Mouse (Mus musculus) intestine, embryonic 14.5 days (tissue): ENCODE measurements around the gene Cryzl2. TPM values are rescaled to one million over a fixed set of nuclear protein-coding genes. Genes with fewer than 3 reads are reported as not detected.

Experiments
- ATAC-seq: fragments of 200-750 bp; cut with Nextera tagmentation; replicated peaks from 2 replicates; pipeline ENCODE4 v1.8.0; 2017; ENCODE audit warnings: low read depth, moderate number of reproducible peaks, moderate TSS enrichment, moderate library complexity; ENCODE audit not compliant: low FRiP score, low TSS enrichment
- DNase-seq: peaks from one replicate; pipeline ENCODE4 v3.0.0-alpha.2; 2018; ENCODE audit warnings: low spot score
- H3K27ac ChIP-seq: fragments of 300-500 bp; sonication (generic); 2 replicates; pipeline ENCODE4 v1.5.1; 2014; ENCODE audit warnings: low read depth, mild to moderate bottlenecking, control low read depth
- H3K27me3 ChIP-seq: fragments of 300-500 bp; sonication (generic); replicated peaks from 2 replicates; pipeline ENCODE4 v1.6.1; 2014; ENCODE audit warnings: low read length, control low read depth; ENCODE audit not compliant: control insufficient read depth, insufficient read depth
- H3K36me3 ChIP-seq: fragments of 300-500 bp; sonication (generic); 2 replicates; pipeline ENCODE4 v1.6.1; 2014; ENCODE audit warnings: low read length, control low read depth; ENCODE audit not compliant: control insufficient read depth, insufficient read depth
- H3K4me1 ChIP-seq: fragments of 300-500 bp; sonication (generic); replicated peaks from 2 replicates; pipeline ENCODE4 v1.6.1; 2014; ENCODE audit warnings: low read length, control low read depth, mixed read lengths; ENCODE audit not compliant: control insufficient read depth, insufficient read depth
- H3K4me2 ChIP-seq: fragments of 300-500 bp; sonication (generic); 2 replicates; pipeline ENCODE4 v1.6.1; 2014; ENCODE audit warnings: low read length
- H3K4me3 ChIP-seq: fragments of 300-500 bp; sonication (generic); 2 replicates; pipeline ENCODE4 v1.5.1; 2014; ENCODE audit warnings: low read depth, low read length, control low read depth, mixed read lengths
- H3K9ac ChIP-seq: fragments of 300-500 bp; sonication (generic); 2 replicates; pipeline ENCODE4 v1.6.1; 2014; ENCODE audit warnings: mild to moderate bottlenecking, low read length
- H3K9me3 ChIP-seq: fragments of 300-500 bp; sonication (generic); 2 replicates; pipeline ENCODE4 v1.6.1; 2016; ENCODE audit warnings: low read length, control low read depth; ENCODE audit not compliant: control insufficient read depth
- WGBS: fragments of 180-500 bp; shearing (Covaris S2); extraction: QIAGEN DNeasy Blood & Tissue Kit; methylation state at CpG from one replicate; pipeline ENCODE4 v1.1.7; 2014; 5-methylcytosine and 5-hydroxymethylcytosine counted together
- polyA plus RNA-seq: library from polyadenylated mRNA; unstranded; fragments of >200 nt; fragmentation: Nextera tagmentation; extraction: Ambion mirVana; gene quantifications from 2 replicates; pipeline ENCODE4 v1.2.1, GENCODE M21; 2014

Gene Cryzl2
- polyA plus RNA-seq, 1 experiment from 2014 or later = 14.6 TPM

DNA sequence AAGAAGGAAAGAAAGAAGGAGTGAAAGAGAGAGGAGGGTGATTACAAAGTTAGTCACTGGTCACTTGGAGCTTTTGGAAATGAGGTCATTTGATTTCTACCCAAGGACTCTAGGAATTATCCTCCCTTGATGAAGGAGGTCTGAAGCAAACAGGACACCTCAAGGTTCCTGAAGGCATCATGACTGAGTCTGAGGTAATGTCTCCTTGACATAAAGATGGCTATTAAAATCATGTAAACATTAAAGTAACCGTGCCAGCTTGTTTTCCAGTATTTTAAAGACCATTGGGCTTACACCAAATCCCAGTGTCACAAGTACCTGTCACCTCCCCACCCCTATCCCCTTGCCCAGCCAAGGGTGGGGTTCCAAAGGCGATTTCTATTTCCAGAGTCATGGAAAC, 20.1 kb upstream of the Cryzl2 start:
- ATAC-seq = no peak
- no peak overlapping the region for H3K4me3 ChIP-seq
- H3K9me3 ChIP-seq = no peaks in the 10 kb centered on the region
- DNase-seq = no peak
- H3K27me3 ChIP-seq = no peaks in the 10 kb centered on the region
- no peak overlapping the region for H3K9ac ChIP-seq
- H3K4me1 ChIP-seq = 0 out of 2 replicates have a peak, but pooled peaks cover 4% of the 10 kb centered on the region
- WGBS = 77% methylated on average over 2 of the region's 2 CpGs
- no peaks in the 10 kb centered on the region for H3K36me3 ChIP-seq
- no peak overlapping the region for H3K4me2 ChIP-seq
- H3K27ac ChIP-seq = no peak overlapping the region

DNA sequence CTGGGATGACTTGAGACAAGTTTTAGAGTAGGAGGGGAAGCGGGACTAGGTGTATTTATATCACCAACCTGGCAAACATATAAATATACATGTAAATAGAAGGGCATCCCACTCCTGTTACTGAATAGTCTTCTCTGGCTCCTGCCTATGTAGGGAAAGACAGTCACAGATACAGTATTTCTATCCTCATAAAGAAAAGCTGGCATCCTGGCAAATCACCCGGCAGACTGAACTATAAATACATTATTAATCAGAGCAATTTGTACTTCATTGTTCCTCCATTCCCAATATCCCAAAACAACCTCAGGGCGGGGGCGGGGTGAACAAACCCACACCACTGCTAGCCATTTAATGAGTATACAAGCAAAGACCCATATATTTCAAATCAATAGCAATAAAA, 19.3 kb upstream of the Cryzl2 start:
- Histone ChIP-seq H3K27ac (no peak overlapping the region), H3K4me3 (no peak overlapping the region), H3K27me3 (no peaks in the 10 kb centered on the region), H3K4me2 (no peak overlapping the region), H3K9me3 (no peaks in the 10 kb centered on the region), H3K9ac (no peak overlapping the region), H3K4me1 (peaks cover 11% of the 10 kb centered on the region; the same call in 1 of the 2 replicates), H3K36me3 (no peaks in the 10 kb centered on the region)
- ATAC-seq (no peak), DNase-seq (no peak)
- 85% methylated on average over 4 of the region's 4 CpGs for WGBS

DNA sequence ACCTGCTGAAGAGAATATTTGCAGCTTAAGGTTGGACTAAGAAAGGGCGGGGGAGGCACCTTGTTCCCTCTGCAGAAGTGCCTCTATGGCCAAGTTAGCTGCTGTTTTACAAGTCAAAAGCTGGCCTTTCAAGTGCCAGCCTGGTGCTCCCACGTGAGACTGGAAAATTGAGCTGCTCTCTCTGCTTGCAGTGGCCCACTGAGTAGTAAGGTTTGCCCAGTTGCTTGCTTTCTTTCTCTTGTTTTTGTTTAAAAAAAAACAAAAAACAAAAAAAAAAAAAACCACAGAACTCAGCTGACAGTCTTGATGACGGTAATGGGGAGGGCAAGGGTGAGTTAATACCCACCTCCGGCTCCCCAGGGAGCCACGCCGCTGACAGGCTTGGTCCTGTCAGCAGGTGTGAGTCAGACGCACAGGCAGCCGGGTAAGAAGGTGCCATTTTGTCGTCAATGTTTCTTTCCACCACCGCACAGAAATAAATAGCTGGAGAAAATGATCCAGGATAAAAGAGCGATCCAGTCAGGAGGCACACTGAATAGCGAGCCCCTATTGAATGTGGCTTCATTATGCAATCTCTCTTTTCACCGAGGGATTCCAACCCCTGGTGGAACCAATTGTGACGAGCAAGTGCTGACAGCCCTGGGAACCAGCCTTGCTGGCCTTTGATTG, 18.3 kb upstream of the Cryzl2 start:
- WGBS = 14% methylated on average over 14 of the region's 14 CpGs
- H3K4me3 ChIP-seq = no peak overlapping the region
- no peak overlapping the region for H3K4me2 ChIP-seq
- DNase-seq (no peak), ATAC-seq (no peak)
- peaks cover 16% of the 10 kb centered on the region; the same call in 1 of the 2 replicates for H3K4me1 ChIP-seq
- H3K9ac ChIP-seq = no peak overlapping the region
- H3K9me3 ChIP-seq = no peaks in the 10 kb centered on the region
- H3K27me3 ChIP-seq = no peaks in the 10 kb centered on the region
- H3K27ac ChIP-seq = no peak overlapping the region
- H3K36me3 ChIP-seq = no peaks in the 10 kb centered on the region

DNA sequence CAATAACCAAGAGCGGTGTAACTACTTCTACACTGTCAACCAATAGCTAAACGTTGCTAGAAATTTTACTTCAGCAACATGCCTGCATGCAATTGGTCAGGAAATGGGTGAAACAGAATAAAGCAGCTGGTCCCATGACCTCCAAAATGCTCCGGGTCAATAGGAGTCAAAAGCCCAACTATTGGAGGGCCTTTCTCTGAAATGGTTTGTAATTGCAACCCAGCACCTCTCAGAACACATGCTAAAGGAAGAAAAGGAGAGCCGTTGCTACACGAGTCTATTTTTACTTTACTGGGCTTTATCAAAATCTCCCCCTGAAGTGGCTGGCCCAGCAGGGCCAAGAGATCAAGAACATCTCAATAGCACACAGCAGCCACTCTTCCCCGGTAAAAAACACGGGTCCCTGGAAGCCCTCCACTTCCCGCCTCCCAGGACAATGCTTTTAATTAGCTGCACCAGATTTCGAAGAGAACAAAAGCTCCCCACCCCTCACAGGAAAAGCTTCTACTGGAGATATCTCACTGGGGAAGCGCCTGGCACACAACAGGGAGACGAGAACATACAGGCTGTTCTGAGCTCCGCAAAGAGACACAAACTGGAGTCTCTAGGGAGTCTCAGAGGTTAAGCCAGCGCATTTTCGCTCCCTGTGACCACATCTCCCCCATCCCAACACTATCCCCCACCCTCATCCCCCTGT, 15.2 kb upstream of the Cryzl2 start:
- H3K4me3 ChIP-seq = no peak overlapping the region
- no peak for DNase-seq
- H3K4me2 ChIP-seq = peak overlapping the region; percentile 32
- H3K9ac ChIP-seq = no peak overlapping the region
- WGBS = 23% methylated on average over 14 of the region's 14 CpGs
- H3K9me3 ChIP-seq = no peaks in the 10 kb centered on the region
- ATAC-seq = no peak
- H3K27ac ChIP-seq = 0 out of 2 replicates have a peak overlapping the region, but pooled peaks have one; percentile 59
- H3K4me1 ChIP-seq = peaks cover 16% of the 10 kb centered on the region; the same call in 1 of the 2 replicates
- no peaks in the 10 kb centered on the region for H3K36me3 ChIP-seq
- no peaks in the 10 kb centered on the region for H3K27me3 ChIP-seq

DNA sequence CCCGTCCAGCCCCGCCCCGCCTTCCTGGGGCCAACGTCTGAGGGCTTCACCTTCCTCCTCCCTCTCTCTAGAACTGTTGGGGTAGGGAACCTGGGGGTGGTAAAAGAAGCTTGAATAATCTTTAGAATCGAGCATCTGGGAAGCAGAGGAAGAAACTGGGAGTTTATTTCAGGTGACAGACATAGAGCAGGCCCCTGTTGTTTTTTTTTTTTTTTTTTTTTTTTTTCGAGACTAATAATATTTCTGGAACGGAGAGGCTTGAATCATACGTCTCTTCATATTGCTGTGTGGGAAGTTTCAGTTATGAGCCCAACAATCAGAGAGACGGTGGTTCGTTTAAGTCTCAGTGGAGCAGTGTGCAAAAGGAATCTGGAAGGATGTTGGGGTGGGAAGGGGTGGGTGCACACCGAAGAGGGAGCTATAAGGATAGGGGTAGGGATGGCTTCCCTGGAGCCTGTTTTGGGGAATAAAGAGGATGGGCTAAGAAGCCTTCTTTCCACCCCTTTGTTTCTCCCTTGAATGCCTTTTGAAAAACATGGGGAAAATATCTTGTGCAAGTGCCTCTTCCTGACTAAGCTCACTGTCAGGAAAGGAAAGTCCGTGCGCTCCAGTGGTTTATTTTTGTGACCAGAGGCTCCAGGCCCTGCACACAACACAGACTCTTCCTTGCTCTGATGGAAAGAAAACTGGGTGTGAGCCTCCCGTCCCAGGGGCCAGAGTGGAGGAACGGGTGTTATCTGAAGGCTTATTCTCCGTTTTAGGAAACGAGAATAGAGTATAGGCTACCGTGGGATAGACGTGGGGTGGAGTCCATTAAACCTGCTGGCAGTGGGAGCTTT, 14.4 kb upstream of the Cryzl2 start:
- Histone ChIP-seq H3K4me1 (peaks cover 16% of the 10 kb centered on the region; the same call in 1 of the 2 replicates), H3K9ac (no peak overlapping the region), H3K36me3 (no peaks in the 10 kb centered on the region), H3K27ac (peak overlapping the region; percentile 59), H3K4me2 (peak overlapping the region; percentile 32), H3K27me3 (no peaks in the 10 kb centered on the region), H3K4me3 (no peak overlapping the region), H3K9me3 (no peaks in the 10 kb centered on the region)
- no peak for DNase-seq
- WGBS = 32% methylated on average over 19 of the region's 19 CpGs
- ATAC-seq = no peak

DNA sequence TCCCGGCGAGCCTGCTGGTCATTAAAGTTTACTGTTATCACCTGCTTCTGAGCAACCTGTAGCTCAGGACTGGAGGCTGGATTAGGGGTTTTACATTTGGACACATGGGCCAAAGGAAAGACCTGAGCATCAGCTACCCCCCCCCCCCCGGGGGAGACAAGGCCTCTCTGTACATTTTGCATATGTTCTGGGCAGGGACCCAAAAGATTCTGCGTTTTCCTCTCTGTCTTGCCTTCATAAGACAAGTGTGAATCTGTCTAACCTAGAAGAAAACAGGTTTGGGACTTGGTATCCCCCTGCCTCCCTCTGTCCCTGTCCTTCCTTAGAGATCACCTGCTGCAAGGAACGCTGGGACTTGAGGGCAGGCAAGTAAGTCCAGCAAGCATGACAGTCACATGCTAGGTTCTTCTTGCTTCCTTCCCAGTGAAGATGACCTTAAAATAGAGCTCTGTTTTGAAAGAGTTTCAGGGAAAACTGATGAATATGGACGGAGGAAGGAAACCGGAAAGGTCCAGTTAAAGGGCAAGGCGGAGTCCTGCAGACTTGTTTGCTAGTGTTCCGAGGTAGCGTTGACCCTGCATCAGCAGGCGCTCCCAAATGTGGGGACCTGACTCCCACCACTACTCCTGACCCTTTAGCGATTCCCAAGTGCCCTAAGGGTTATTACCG, 13.6 kb upstream of the Cryzl2 start:
- 0 out of 2 replicates have a peak, but pooled peaks cover 2% of the 10 kb centered on the region for H3K27me3 ChIP-seq
- no peak for ATAC-seq
- DNase-seq = no peak
- H3K4me3 ChIP-seq = no peak overlapping the region
- peaks cover 21% of the 10 kb centered on the region; the same call in 1 of the 2 replicates for H3K4me1 ChIP-seq
- 62% methylated on average over 13 of the region's 13 CpGs for WGBS
- no peak overlapping the region for H3K9ac ChIP-seq
- H3K36me3 ChIP-seq = no peaks in the 10 kb centered on the region
- H3K27ac ChIP-seq = no peak overlapping the region
- no peak overlapping the region for H3K4me2 ChIP-seq
- no peaks in the 10 kb centered on the region for H3K9me3 ChIP-seq

DNA sequence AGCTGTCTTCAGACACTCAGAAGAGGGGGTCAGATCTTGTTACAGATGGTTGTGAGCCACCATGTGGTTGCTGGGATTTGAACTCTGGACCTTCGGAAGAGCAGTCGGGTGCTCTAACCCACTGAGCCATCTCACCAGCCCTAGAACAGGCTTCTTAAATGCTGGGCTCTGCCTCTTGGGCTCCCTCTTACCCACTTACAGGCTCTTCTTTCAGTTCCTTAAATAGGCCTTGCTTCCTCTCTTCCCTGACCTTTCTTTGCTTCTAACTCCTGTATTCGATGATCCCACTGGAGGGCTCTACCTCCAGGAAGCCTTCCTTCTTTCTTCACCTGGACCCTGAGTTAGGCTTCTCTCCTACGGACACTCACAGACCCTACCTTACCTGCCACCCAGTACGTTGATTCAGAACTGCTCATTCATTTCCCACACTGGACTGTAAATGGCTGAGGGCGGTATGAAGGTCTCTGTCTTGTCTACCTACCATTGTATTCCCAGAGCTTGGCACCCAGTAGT, 12.9 kb upstream of the Cryzl2 start:
- WGBS = 94% methylated on average over 6 of the region's 6 CpGs
- H3K4me3 ChIP-seq = no peak overlapping the region
- H3K36me3 ChIP-seq = no peaks in the 10 kb centered on the region
- H3K9me3 ChIP-seq = no peaks in the 10 kb centered on the region
- 0 out of 2 replicates have a peak, but pooled peaks cover 2% of the 10 kb centered on the region for H3K27me3 ChIP-seq
- DNase-seq (no peak), ATAC-seq (no peak)
- no peak overlapping the region for H3K27ac ChIP-seq
- no peak overlapping the region for H3K9ac ChIP-seq
- H3K4me1 ChIP-seq = peaks cover 26% of the 10 kb centered on the region; the same call in 1 of the 2 replicates
- no peak overlapping the region for H3K4me2 ChIP-seq

DNA sequence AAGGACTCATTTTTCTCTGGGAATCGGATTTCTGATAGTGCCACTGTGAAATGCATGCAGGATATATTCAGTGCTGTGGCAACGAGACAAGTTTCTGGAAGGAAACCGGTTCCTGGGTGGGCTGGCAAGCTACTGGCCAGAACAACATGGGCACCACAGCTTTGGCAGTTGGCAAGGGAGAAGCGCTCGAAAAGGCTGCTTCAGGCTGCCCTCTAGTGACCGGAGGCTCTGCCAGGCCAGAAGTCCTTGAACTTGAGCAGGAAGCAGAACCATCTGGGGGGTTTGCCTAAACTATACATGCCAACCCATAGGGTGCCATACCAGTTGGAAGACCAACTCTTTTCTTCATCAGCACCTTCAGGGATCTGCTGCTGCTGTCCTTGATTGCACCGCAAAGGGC, 12.1 kb upstream of the Cryzl2 start:
- H3K9me3 ChIP-seq = no peaks in the 10 kb centered on the region
- H3K4me3 ChIP-seq = no peak overlapping the region
- no peak overlapping the region for H3K9ac ChIP-seq
- H3K4me2 ChIP-seq = no peak overlapping the region
- H3K27ac ChIP-seq = no peak overlapping the region
- DNase-seq = no peak
- no peak for ATAC-seq
- H3K36me3 ChIP-seq = no peaks in the 10 kb centered on the region
- H3K27me3 ChIP-seq = 0 out of 2 replicates have a peak, but pooled peaks cover 2% of the 10 kb centered on the region
- H3K4me1 ChIP-seq = peaks cover 26% of the 10 kb centered on the region; the same call in 1 of the 2 replicates
- 73% methylated on average over 7 of the region's 7 CpGs for WGBS
